Mouse (Mus musculus) megakaryocyte-erythroid progenitor cell, adult 5-6 weeks (primary cell): Measurements from ENCODE around the gene Elk3. TPM values are rescaled to one million over a fixed set of nuclear protein-coding genes. Genes with fewer than 3 reads are reported as not detected.

Experiments used
- ATAC-seq: replicated peaks from 2 replicates; pipeline ENCODE4 v1.8.0; 2016; ENCODE audit warnings: mild to moderate bottlenecking, inconsistent platforms; ENCODE audit not compliant: severe bottlenecking, poor library complexity, low FRiP score, low TSS enrichment
- total RNA-seq, 2 experiments: library from RNA; stranded (forward) in 1 of 2; stranded (reverse) in 1 of 2; fragments of 200-1000, 215-1000 nt in 1 of 2; fragments of >200 nt in 1 of 2; fragmentation: Nextera tagmentation in 1 of 2; gene quantifications; 2 replicates each; pipeline ENCODE4 v1.2.3; 2014 to 2017

Elk3 gene
- total RNA-seq, 2 experiments from 2014 or later, result 7.2 to 8.9 TPM

DNA sequence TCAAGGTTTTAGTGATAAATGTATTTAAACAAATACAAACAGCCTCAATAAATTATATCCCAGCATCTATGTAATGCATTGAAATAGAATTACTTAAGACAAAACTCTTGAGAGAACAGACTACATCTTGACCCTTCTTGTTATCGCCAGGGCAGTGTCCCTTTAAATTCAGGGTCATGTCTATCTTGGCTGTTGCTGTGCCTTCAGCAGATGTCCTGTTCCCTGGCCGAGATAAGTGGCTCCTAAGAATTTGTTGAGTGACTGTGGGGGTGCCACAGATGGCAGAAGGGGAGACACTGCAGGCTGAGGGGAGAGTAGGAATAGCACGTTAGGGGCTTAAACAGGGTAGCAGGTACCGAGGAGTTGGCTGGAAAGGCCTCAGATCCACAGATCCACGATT, 22.3 kb upstream of the Elk3 start:
- ATAC-seq, result peak; percentile 77

DNA sequence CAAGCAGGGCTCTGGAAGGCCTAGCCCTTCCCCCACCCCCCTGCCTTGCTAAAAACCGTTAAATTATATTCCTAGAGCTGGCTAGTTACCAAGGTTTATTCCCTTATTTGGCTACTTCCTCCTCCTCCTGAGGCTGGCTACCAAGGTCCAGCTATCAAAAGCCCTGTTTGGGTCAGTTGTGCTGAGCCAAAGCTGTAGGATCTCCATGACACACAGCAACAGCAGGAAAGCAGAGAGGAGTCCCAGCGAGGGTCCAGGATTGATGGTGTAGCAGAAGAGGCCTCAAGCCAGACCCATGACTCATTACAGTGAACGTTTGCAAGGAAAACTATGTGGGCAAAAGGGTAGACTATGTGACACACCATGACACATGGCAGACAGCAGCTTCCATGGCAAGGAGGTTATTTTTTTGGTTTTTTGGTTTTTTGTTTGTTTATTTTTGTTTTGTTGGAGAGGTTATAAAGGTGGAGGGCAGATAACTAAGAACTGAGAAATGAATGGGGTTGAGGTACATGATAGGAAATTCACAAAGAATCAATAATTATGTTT, 21.4 kb upstream of the Elk3 start:
- ATAC-seq, result no peak

DNA sequence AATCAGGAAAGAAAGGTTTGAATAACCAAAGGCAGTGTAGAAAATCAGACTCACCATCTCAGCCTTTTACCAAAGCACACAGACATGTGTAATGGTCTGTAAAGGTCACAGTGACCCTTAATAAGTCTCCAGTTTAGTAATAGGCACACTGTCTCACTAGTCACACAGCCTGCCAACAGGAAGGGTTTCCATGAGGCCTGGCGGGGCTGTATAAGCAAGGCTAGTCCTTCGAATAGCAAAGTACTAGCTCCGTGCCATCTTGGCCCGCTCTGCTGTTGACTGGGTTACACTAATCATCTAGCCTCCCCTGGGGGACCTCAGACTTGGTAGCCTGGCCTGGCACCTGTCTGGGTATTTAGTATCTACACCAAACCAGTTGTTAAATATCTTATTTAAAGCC, 20.6 kb upstream of the Elk3 start:
- no peak for ATAC-seq

DNA sequence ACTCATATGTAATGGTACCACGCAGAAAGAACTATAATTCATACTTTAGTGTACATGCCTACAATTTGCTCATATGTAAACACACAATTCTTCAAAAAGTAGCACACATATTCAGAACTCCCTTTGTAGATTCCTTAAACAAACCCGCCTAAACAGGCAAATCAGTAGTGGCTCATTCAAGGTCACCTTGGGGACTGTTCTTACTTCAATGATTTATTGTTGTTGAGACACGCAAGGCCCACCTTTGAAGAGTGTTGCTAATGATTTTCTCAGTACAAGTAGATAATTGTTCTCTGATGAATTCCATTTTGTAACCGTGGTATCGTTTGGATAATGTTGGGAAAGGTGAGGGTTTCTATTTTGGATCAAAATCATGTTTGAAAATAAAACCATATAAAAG, 17.4 kb upstream of the Elk3 start:
- no peak for ATAC-seq

DNA sequence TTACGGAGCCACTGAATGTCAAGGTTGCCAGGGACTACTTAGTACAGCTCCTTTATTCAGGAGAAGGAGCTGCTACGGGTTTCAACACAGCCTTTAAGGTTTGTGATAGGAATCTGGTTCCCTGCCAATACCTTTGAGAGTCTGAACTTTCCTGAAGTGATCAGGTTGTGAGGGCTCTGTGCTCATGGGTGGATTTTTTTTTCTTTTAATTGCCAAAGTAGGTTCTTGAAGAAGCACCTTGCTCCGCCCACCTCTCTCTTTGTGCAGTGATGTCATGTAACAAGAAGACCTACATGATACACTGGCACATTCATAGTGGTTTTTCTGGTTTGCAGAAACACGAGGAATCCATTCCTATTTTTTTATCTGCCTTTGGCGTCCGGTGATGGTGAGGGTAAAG, 16.3 kb upstream of the Elk3 start:
- no peak for ATAC-seq

DNA sequence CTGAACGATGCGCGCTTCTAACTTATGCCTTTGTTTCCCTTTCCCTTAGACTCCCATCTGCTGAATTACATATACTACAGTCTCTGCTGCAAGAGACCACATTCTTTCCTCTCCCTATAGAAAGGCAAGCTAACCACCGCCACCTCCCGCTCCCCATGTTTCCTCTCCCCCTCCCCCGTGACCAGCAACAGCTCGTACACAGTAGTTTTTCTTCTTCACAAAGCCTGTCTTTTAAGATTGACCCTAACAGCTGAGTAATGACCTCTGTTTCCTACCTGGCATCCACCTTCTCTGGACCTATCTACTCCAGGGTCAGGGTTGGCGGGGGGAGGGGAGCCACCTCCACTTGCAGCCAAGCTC, 15.8 kb upstream of the Elk3 start:
- no peak for ATAC-seq

DNA sequence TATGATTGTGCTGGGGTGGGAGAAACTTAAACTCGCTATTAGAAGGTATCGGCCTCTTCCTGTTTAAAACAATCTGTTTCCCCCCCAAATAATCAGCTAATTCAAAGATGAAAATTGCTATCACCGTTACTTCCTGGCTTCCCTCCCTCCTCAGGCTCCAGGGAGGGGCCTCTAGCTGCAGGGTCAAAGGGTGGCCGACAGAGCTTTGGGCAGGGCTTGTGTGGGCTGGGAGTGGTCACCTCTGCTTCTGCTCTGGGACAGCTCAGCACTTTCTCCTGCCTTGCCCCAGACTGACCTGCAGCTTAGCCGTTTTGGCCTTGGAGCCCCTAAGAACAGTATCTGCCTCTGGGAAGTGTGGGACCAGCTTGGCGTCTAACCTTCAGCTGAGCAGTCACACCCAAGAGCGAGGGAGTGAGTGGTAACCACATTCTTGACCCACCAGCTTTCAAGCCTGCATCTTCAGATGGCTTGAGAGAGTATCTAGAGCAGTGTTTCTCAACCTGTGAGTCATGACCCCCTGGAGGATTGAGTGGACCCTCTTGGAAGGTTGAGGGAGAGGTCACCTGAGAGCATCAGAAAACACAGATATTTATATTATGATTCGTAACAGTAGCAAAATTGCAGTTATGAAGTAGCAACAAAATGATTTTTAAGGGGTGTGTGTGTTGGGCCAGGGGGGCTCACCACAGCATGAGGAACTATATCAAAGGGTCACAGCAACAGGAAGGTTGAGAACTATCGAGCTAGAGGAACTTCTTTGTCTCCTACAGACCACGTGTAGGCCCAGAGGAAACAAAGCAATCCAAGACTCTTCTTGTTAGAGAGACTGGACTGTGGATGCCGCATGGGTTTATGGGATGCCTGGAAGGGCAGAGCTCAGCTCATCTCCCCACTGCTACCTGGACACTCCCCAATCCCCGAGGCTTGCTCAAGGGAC, 15.1 kb upstream of the Elk3 start:
- ATAC-seq, result 0 out of 2 replicates have a peak, but pooled peaks have one; percentile 35

DNA sequence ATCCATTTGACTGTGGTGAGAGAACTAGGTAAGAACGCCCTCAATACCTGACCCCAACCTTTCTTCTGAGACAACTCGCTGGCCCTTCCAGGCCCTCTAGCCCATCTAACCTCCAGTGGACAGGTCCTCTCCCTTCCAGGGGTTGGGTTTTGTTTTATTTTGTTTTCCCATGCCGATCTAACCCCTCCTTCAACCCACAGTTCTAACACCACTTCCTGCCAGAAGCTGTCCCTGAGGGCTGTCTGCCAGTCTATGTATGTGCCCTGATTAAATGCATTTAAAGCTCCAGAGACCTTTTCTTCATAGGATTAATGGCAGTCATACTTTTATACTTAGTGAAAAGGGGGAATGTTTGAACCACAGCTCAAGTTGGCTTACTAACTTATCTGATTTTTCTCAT, 14.4 kb upstream of the Elk3 start:
- ATAC-seq, result 0 out of 2 replicates have a peak, but pooled peaks have one; percentile 22

DNA sequence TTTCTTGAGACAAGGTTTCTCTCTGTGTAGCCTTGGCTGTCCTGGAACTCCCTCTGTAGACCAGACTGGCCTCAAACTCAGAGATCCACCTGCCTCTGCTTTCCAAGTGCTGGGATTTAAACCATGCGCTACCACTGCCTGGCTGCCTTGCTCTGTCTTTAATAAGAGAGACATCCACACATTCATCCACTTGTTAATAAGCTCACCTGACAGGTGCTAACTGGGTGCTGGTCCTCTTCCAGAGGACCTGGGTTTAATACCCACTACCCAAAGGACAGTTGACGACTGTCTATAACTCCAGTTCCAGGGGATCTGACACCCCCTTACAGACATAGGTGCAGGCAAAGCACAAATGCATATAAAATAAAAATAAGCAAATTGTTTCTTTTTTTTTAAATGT, 13.5 kb upstream of the Elk3 start:
- ATAC-seq, result no peak

DNA sequence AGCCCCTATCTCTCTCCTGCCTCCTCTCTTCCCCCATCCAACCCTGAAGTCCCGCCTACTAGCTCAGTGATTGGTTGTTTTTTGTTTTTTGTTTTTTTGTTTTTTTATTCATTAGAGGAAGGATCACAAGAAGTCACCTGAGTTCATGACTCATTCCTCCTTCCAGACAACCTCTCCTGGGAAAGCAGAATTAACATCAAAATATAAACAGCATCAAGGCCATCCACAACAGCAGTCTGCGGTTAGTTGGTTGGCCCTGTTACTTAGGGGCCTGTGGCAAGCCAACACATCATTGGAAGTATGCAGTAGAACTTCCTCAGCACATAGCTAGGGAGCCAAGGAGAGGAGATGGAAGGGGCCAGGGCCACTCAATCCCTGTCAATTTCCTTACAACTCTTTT, 12.7 kb upstream of the Elk3 start:
- no peak for ATAC-seq

DNA sequence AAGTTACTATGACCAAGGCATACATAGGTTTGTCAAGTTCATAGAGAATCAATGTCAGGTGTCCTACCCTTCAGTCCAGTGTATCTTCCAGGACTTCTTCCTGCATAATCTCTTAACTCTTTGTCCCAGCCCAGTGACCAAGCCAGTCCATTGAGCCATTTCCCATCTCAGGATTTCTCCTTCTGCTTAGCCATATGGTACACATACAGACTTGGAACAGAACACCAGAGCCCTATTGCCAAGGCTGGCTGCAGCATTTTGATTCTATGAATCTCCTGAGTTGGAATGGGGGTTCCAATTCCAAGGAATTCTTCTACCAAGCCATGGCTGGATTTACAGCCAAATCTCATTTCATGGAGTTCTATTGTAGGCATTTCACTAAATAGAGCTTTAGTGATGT, 10.8 kb upstream of the Elk3 start:
- no peak for ATAC-seq

DNA sequence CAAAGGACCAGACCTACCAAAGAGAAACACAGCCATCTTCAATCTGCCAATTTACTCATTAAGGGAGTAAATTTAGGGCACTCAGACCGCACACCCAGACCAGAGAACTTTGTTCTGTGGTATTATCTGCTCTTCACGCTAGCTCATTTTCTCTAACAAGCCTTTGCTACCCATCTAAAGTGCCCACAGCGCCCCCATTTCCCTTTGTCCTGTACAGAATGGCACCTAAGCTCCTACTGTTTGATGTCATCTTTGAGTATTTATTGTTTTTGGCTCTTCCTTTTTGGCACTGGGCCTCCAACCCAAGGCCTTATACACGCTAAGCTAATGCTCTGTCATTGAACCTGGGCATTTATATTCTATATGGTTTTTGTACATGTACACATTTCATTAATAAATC, 9.2 kb upstream of the Elk3 start:
- no peak for ATAC-seq

DNA sequence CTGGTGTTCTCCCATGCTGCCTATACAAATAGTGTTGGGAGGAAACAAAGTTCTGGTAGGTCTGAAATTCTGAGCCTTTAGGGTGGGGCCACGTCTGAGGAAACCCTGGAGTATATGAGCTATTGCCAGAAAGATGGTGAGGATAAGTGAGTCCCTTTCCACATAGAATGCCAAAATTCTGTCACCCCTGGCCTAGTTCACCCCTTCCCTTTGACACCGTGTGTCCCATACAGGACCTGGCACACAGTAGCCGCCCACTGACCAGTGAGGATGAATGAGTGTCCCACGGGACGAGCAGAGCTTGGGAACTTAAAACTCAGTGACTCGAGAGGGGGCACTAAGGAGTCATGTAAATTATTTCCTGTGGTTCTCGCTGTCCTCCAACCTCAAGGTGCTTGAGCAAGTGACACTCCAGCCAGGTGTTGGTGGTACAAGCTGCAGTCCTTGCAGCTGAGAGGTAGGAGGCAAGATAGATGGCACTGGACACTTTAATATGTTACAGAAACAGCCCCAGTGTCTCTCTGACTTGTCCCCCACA, 8.7 kb upstream of the Elk3 start:
- no peak for ATAC-seq

DNA sequence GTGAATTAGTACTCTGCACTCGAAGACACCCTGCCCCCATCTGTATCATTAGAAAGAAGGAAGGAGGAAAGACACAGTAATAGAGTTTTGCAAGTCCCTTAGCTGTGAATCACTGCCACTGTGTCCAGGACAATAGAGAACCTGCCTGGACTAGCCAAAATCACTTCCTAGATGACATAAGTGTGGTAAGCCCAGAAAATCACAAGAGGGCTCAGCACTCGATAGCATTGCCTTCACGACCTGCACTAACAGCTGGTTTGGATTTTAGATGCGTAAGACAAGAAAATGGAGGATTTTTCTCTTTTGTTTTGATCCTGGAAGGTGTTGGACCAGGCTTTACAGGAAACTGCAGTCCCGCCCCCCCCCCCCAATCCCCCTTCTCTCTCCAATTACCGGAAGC, 6.0 kb upstream of the Elk3 start:
- no peak for ATAC-seq

DNA sequence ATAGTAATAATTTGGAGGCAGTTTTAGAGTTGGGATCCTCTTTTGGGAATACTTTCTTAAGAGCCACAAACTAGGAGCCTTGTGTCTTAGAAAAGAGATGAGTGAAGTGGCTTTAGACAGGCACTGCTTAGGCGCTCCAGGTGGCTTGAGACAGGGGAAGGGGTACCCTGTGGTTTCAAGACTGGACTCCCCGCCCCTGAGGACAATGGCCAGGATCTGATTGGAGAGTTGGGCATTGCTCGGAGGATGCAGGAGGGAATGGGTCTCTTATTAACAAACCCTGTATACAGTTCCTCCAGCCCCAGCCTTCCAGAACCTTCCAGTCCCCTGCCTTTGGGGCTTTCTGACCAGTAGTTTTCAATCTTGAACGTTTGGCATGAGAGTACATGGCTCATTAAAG, 641 bp upstream of the Elk3 start:
- ATAC-seq, result no peak

DNA sequence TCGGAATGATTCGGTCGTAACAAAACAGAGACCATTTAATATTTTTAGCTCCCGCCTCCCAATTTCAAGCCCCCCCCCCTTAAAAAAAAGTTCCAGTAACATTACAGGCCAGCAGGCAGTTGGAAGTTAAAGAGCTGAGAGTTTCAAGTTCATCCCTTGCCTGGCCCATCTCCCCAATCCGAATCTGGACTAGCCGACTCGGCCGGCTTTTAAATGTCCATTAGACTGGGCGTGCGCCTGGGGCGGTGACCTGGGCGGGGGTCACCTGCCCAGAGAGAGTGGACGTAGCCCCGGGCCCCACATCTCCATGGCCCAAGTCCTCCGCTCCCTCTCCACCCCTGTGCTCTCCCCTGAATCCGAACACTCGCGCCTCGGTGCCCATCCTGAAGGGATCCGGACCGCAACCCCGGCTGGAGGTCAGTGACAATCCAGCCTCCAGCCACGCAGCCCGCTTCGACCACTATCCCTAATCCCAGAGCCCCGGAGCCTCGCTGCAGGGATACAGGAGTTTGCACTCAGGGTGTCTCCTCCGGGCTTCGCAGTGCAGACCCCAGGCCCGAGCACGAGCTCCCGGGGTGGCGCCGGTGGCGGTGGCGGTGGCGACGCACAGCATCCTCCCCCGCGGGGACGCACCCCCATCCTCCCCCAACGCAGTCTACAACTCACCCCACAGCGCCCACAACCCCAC, 857 bp downstream of the Elk3 start:
- ATAC-seq, result 0 out of 2 replicates have a peak, but pooled peaks have one; percentile 27

DNA sequence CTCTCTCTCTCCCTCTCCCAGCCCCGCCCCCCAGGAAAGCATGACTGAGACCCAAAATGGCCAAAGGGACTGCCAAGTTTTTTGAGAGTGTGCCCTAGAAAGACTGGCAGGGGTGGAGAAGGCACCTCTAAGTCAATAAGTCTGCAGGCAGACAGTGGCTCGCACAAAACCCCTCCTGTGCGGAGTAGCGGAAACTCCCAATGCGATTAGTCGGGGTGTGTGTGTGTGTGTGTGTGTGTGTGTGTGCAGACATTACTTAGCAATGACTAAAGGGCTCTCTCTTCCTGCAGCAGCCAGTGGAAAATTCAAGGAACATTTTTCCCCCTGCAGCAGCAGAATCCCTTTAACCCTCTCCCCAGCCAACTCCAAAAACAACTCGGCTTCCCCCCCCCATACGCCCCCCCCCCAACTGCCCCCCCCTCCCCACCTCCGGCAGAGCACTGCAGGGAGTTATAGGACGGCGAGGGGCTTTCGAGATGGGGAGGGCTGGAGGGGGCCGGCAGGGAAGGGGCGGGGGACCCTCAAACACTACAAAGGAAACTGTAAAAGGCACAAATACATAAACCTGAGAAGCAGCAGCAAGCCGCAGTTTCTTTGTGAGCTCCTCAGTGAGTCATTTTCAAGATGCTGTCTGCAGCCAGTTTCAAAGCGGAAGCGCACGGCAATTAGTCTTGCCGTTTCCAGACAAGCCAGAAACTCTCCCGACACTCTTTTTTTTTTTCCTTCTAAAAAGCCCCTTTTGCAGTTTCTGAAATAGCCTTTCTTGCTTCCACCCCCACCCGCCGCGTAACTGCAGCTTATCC, 1.6 kb downstream of the Elk3 start:
- ATAC-seq, result peak; percentile 61

DNA sequence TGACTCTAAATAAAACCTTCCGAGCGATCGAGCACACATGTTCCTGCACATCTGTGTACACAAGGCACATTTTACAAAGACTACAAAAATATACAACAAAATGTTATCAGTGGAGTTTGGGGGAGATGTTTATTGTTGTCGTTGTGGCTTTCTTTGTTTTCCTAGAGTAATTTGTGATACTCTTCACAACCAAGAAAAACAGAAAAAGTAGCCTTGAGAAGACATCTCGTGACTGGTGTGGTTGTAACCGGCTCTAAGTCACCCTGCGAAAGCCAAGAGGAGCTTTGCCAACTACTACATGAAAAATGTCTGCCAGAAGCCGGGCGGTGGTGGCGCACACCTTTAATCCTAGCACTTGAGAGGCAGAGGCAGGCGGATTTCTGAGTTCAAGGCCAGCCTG, 4.6 kb downstream of the Elk3 start:
- no peak for ATAC-seq

DNA sequence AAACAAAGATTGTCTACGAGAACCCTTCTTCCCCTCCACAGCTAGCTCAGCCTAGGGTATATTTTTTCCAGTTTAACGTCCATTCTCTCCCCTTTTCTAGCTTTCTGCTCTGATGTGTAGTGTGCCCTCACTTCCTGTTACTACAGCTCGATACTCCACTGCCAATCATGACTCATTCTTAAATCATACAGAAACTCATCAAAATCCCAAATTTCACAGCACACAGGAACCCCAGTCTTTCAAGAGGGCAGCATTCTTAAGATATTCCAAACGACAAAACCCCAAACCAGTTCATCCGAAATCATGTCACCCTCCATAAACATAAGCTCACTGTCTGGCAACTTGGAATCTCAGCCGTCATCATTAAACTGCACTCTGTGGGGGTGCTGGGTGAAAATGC, 5.0 kb downstream of the Elk3 start:
- ATAC-seq, result no peak

DNA sequence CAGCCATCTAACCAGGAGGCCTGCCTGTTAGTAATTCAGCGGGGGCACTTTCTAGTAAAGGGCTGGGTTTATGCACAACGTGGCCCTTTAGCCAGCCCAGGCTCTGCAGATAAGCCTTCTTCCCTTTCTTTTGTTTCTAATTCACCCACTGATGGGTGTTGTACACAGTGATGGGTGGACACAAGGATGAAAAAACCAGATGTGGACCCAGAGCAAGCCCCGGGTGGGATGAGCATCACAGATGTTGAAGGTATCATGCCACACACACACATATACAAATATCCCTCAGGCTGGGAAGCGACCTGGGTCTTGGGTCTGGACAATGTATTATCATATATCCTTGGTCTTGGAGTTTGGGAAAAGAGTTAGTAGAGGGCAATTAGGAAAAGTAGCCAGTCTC, 7.7 kb downstream of the Elk3 start:
- ATAC-seq, result no peak
